Mouse (Mus musculus) cerebellum, adult 2 months (tissue): Measurements from ENCODE around the gene Epc2. TPM values are rescaled to one million over a fixed set of nuclear protein-coding genes. Genes with fewer than 3 reads are reported as not detected.
A peak's percentile ranks its signal among the peaks of the same experiment; 100 is the strongest.

Experiments used
- DNase-seq, 2 experiments: peaks; one replicate each; pipeline ENCODE4 v3.0.0; 2021
- H3K27ac ChIP-seq: fragments of 200-500 bp; 2 replicates; pipeline ENCODE4 v1.5.1; 2012; ENCODE audit warnings: low read length, control low read depth, inconsistent platforms; ENCODE audit not compliant: insufficient read depth
- H3K27me3 ChIP-seq: fragments of 200-500 bp; 2 replicates; pipeline ENCODE4 v1.6.1; 2012; ENCODE audit warnings: inconsistent platforms, mild to moderate bottlenecking, low read length, moderate library complexity; ENCODE audit not compliant: control insufficient read depth, insufficient read depth
- H3K4me1 ChIP-seq: fragments of 200-500 bp; 2 replicates; pipeline ENCODE4 v1.6.1; 2011; ENCODE audit warnings: low read length; ENCODE audit not compliant: control insufficient read depth, insufficient read depth
- H3K4me3 ChIP-seq: fragments of 200-500 bp; replicated peaks from 2 replicates; pipeline ENCODE3; 2011; ENCODE audit warnings: mild to moderate bottlenecking, low read depth, low read length, control low read depth; ENCODE audit not compliant: insufficient read depth
- CTCF ChIP-seq: fragments of 200-500 bp; IDR thresholded peaks from 2 replicates; pipeline ENCODE4 v1.5.1; 2011; ENCODE audit warnings: low read depth, mild to moderate bottlenecking, control low read depth, low read length, moderate library complexity, borderline replicate concordance; ENCODE audit not compliant: insufficient read depth
- POLR2A ChIP-seq: fragments of 200-500 bp; IDR thresholded peaks from 2 replicates; pipeline ENCODE4 v1.6.1; 2011; ENCODE audit warnings: low read length, control low read depth, borderline replicate concordance; ENCODE audit not compliant: insufficient read depth
- WGBS: fragments of 180-500 bp; shearing (Covaris S2); methylation state at CpG from one replicate; pipeline ENCODE4 v1.1.7; 2018; 5-methylcytosine and 5-hydroxymethylcytosine counted together
- polyA plus RNA-seq: library from polyadenylated mRNA; depleted of rRNA; stranded (reverse); fragments of >200 nt; gene quantifications from 2 replicates; pipeline ENCODE4 v1.2.3, GENCODE M21; 2012

Gene Epc2
- polyA plus RNA-seq, 1 experiment, result 22.2 TPM

DNA sequence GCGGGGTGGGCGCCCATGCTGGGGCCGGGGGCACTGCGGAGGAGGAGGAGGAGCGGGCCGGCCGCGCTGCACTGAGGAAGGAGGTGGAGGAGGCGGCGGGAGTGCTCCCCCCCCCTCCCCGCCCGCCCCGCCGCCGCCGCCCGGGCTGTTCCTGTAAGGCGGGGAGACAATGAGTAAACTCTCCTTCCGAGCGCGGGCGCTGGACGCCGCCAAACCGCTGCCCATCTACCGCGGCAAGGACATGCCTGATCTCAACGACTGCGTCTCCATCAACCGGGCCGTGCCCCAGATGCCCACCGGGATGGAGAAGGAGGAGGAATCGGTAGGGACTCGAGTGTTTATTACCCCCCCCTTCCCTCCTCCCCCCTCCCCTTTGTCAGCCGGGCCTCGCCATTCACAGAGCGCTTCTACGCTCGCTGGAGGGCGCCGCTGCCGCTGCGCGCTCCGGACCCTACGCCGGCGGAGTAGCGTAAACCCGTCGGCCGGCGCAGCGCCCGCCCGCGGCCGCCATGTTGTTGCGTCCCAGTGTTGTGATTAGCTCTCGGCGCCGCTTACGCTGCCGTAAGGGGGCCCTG lies 438 bp downstream of the Epc2 start:
- peak overlapping the region; percentile 97 for H3K27ac ChIP-seq
- peaks cover 2% of the 10 kb centered on the region; the same call in 1 of the 2 replicates for H3K4me1 ChIP-seq
- WGBS, result 2% methylated on average over 54 of the region's 64 CpGs
- DNase-seq, result peak; percentile 92 to 98
- TF ChIP-seq CTCF, result no peak
- TF ChIP-seq POLR2A, result no peak
- peak overlapping the region; percentile 80 for H3K4me3 ChIP-seq
- no peaks in the 10 kb centered on the region for H3K27me3 ChIP-seq

DNA sequence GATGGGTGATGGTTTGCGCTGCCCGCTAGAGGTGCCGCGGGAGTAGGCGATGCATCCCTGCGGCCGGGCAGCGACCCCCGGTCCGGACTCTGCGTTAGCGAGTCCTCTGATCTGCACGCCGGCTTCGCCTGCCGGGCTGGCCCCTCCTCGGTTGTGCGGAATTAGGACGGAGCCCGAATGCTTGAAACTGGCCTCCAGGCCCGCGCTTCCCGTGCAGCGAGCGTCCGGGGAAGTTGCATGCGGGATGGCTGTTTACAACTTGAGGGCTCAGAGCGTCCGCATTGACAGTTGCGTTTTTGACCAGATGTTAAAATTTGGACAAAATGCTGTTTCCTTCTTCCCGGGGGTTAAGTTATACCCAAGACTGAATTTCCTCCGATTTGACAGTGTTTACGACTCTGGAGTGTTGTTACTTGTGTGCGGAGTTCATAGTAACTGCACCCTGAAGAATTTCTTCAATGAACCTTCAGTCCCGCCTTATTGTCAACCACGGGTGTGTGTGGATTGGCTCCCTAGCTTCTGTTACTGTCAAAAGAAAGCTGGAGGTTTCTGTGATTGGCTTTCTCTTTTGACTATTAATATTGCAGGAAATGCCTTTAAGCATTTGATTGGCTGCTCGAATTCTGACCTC lies 1.3 kb downstream of the Epc2 start:
- Histone ChIP-seq H3K4me3 (peak overlapping the region; percentile 80), H3K27me3 (no peaks in the 10 kb centered on the region), H3K27ac (peak overlapping the region; percentile 65), H3K4me1 (peaks cover 2% of the 10 kb centered on the region; the same call in 1 of the 2 replicates)
- TF ChIP-seq POLR2A (no peak), CTCF (no peak)
- under 1% methylated on average over 37 of the region's 37 CpGs for WGBS
- peak; percentile 57 to 87 for DNase-seq

DNA sequence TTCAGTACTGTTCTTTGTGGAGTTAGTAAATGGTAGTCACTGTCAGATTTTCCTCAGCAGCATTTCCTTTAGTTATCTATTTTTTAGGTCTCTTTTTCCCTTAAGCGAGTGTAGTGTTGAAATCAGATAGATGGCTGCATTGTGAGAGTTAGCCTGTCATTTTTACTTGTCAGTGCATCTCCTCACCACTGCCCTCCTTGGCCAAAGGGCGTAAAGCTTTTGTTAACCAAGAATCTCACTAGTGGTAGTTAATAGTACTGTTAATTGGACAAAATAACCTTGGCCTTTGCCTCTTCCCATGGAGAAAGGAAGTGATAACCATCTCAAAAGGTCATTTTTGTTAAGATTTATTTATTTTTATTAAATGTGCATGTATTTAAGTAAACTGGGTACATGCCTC lies 6.5 kb downstream of the Epc2 start:
- Histone ChIP-seq H3K27me3 (no peaks in the 10 kb centered on the region), H3K27ac (no peak overlapping the region), H3K4me1 (peaks cover 5% of the 10 kb centered on the region; the same call in 1 of the 2 replicates), H3K4me3 (no peak overlapping the region)
- no peak for DNase-seq
- TF ChIP-seq CTCF, result no peak
- no peak for TF ChIP-seq POLR2A
- 81% methylated on average over 2 of the region's 2 CpGs for WGBS

DNA sequence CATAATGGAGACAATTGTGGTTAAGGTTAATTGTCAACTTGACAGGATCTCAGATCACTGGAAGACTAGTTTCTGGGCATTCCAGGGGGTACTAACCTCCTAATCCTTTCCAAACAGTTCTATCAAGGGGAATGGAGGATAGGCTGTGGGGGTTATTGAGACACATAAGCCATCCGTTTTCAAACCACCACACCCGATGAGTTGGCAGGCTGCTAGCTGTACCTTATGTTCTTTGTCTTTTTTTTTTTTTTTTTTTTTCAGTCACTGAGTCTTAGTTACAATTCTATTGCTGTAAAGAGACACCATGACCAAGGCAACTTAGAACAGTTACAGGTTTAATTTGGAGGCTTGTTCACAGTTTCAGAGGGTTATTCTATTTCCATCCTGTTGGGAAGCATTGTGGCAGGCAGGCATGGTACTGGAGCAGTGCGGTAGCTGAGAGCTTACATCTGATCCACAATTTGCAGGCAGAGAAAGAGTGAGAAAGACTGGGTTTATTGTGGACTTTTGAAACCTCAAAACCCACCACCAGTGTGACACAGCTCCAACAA lies 14.5 kb downstream of the Epc2 start:
- TF ChIP-seq POLR2A (no peak), CTCF (no peak)
- DNase-seq, result peak in 1 of 2 experiments; percentile 48
- Histone ChIP-seq H3K27ac (no peak overlapping the region), H3K4me3 (no peak overlapping the region), H3K4me1 (no peaks in the 10 kb centered on the region), H3K27me3 (no peaks in the 10 kb centered on the region)
- WGBS, result 21% methylated on average over 3 of the region's 3 CpGs

GRCm38 (mm10) chr2:49467038-49467437 lies 15.8 kb downstream of the Epc2 start:
- TF ChIP-seq POLR2A, result no peak
- no peak for TF ChIP-seq CTCF
- Histone ChIP-seq H3K4me1 (no peaks in the 10 kb centered on the region), H3K4me3 (no peak overlapping the region), H3K27me3 (no peaks in the 10 kb centered on the region), H3K27ac (no peak overlapping the region)
- no peak for DNase-seq
- 79% methylated on average over 1 of the region's 1 CpGs for WGBS

GRCm38 (mm10) chr2:49471188-49471587 lies 19.9 kb downstream of the Epc2 start:
- no peak overlapping the region for H3K27ac ChIP-seq
- H3K27me3 ChIP-seq, result no peaks in the 10 kb centered on the region
- H3K4me1 ChIP-seq, result 0 out of 2 replicates have a peak, but pooled peaks cover 2% of the 10 kb centered on the region
- no peak for DNase-seq
- WGBS, result 78% methylated on average over 3 of the region's 3 CpGs
- TF ChIP-seq POLR2A (no peak), CTCF (no peak)
- no peak overlapping the region for H3K4me3 ChIP-seq

DNA sequence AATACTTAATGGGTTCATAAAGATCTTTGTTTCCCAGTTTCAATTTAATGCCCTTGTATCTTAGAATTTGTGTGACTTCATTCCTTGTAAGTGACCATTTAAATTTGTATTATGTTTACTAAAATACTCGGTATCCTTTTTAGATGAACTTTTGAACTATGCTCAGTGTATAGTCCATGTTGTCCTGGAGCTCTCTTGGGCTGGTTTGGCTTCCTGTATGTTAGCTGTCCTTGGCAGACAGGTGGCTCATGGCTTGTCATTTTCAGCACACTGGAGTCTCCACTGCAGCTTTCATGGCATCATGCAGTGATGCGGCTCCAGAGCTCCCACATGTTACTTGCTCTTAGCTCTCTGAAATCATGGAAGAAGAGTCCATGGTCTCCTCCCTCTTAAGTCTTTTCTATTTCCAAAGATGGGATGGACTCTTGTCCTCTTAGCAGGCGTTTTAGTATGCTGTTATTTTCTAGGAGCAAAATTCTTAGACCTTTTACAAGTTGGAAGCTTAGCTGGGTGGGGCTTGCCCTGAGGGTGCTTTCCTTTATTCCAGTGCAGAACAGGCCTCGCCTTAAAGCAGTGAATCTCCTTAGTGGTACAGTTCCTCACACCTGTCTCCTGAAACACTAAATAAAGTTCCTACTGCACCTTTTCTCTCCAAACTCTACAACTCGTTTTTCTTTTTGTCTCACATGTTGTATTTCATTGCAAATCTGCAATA lies 20.5 kb downstream of the Epc2 start:
- WGBS, result 72% methylated on average over 5 of the region's 5 CpGs
- 0 out of 2 replicates have a peak, but pooled peaks cover 2% of the 10 kb centered on the region for H3K4me1 ChIP-seq
- H3K27ac ChIP-seq, result no peak overlapping the region
- no peak overlapping the region for H3K4me3 ChIP-seq
- no peaks in the 10 kb centered on the region for H3K27me3 ChIP-seq
- DNase-seq, result no peak
- TF ChIP-seq CTCF (no peak), POLR2A (no peak)

- H3K4me1 ChIP-seq, result 0 out of 2 replicates have a peak, but pooled peaks cover 2% of the 10 kb centered on the region
- TF ChIP-seq CTCF (no peak), POLR2A (no peak)
- no peak for DNase-seq
- WGBS, result 65% methylated on average over 6 of the region's 6 CpGs
- no peak overlapping the region for H3K4me3 ChIP-seq
- H3K27ac ChIP-seq, result no peak overlapping the region
- no peaks in the 10 kb centered on the region for H3K27me3 ChIP-seq
These were observed 21.2 kb downstream of the Epc2 start for GRCm38 (mm10) chr2:49472443-49472842.
